Mouse (Mus musculus) cortical plate, adult 2 months (tissue): ENCODE data around the gene Slc35a2.

Experiments
- CTCF ChIP-seq: fragments of 200-500 bp; IDR thresholded peaks from 2 replicates; pipeline ENCODE4 v1.5.1; 2011; ENCODE audit warnings: mild to moderate bottlenecking, control low read depth, low read length; ENCODE audit not compliant: insufficient read depth; ENCODE audit errors: extremely low read depth
- POLR2A ChIP-seq: fragments of 200-500 bp; IDR thresholded peaks from 2 replicates; pipeline ENCODE4 v1.6.1; 2011; ENCODE audit warnings: mild to moderate bottlenecking, low read length, control low read depth; ENCODE audit not compliant: insufficient read depth; ENCODE audit errors: extremely low read depth

GRCm38 (mm10) chrX:7841163-7842162 is 42.4 kb upstream of the Slc35a2 start, which contains the start of gene Otud5:
- TF ChIP-seq POLR2A: peak; percentile 47; the same call in 1 of the 2 replicates
- no peak for TF ChIP-seq CTCF
